Mouse (Mus musculus): Measurements from ENCODE around the gene Kifc3.
A peak's percentile ranks its signal among the peaks of the same experiment; 100 is the strongest.
"Not testable (repeated sequence)": the region's sequence is repeated elsewhere in the genome, so short reads cannot be mapped to it uniquely, and the experiment has no call there.

Gene Kifc3

GRCm38 (mm10) chr8:95202649-95203275 lies at the start of gene Kifc3:
TSS of gene Kifc3 (minus strand) at chr8:95202812.
- DNase-seq (ENCODE audit: low spot score): no peak

- no peak for DNase-seq (ENCODE audit: low spot score)
Measured at GRCm38 (mm10) chr8:95252056-95252455, 49.4 kb upstream of the Kifc3 start.

GRCm38 (mm10) chr8:95249847-95250246 lies 47.2 kb upstream of the Kifc3 start:
- DNase-seq (ENCODE audit: low spot score): no peak

GRCm38 (mm10) chr8:95247277-95247676 lies 44.7 kb upstream of the Kifc3 start:
- DNase-seq (ENCODE audit: low spot score): no peak

GRCm38 (mm10) chr8:95245180-95245579 lies 42.6 kb upstream of the Kifc3 start:
- no peak for DNase-seq (ENCODE audit: low spot score)

- DNase-seq (ENCODE audit: low spot score): no peak
Measured at GRCm38 (mm10) chr8:95243853-95244252, 41.2 kb upstream of the Kifc3 start.

GRCm38 (mm10) chr8:95242826-95243571 lies 40.4 kb upstream of the Kifc3 start:
- DNase-seq (ENCODE audit: low spot score): peak; percentile 13

GRCm38 (mm10) chr8:95242099-95242825 lies 39.6 kb upstream of the Kifc3 start:
- no peak for DNase-seq (ENCODE audit: low spot score)

GRCm38 (mm10) chr8:95235683-95236082 lies 33.1 kb upstream of the Kifc3 start:
- peak; percentile 39 for DNase-seq (ENCODE audit: low spot score)

- not testable (repeated sequence) for DNase-seq (ENCODE audit: low spot score)
Measured at GRCm38 (mm10) chr8:95230086-95230485, 27.5 kb upstream of the Kifc3 start.

GRCm38 (mm10) chr8:95227151-95227468 lies 24.5 kb upstream of the Kifc3 start:
- DNase-seq (ENCODE audit: low spot score): no peak

GRCm38 (mm10) chr8:95226251-95227150 lies 23.9 kb upstream of the Kifc3 start:
- no peak for DNase-seq (ENCODE audit: low spot score)

- DNase-seq (ENCODE audit: low spot score): no peak
Measured at GRCm38 (mm10) chr8:95223969-95224368, 21.4 kb upstream of the Kifc3 start.

GRCm38 (mm10) chr8:95221045-95221444 lies 18.4 kb upstream of the Kifc3 start:
- DNase-seq (ENCODE audit: low spot score): no peak

- no peak for DNase-seq (ENCODE audit: low spot score)
Measured at GRCm38 (mm10) chr8:95220571-95220998, 18.0 kb upstream of the Kifc3 start.

GRCm38 (mm10) chr8:95219623-95220022 lies 17.0 kb upstream of the Kifc3 start:
- DNase-seq (ENCODE audit: low spot score): no peak

- no peak for DNase-seq (ENCODE audit: low spot score)
Measured at GRCm38 (mm10) chr8:95215709-95216360, 13.2 kb upstream of the Kifc3 start.

- DNase-seq (ENCODE audit: low spot score): peak; percentile 21
Measured at GRCm38 (mm10) chr8:95209924-95210323, 7.3 kb upstream of the Kifc3 start.

GRCm38 (mm10) chr8:95205946-95206345 lies 3.3 kb upstream of the Kifc3 start:
- no peak for DNase-seq (ENCODE audit: low spot score)

GRCm38 (mm10) chr8:95204039-95204380 lies 1.4 kb upstream of the Kifc3 start:
- peak; percentile 27 for DNase-seq (ENCODE audit: low spot score)

- DNase-seq (ENCODE audit: low spot score): no peak
Measured at GRCm38 (mm10) chr8:95203326-95204038, 870 bp upstream of the Kifc3 start.

Measured in left cerebral cortex, adult 11 months (tissue).